Mouse (Mus musculus) sigmoid colon, adult 10 weeks (tissue): Measurements from ENCODE around the gene Rtca. TPM values are rescaled to one million over a fixed set of nuclear protein-coding genes. Genes with fewer than 3 reads are reported as not detected.

Experiments used
- polyA plus RNA-seq: library from polyadenylated mRNA; stranded (reverse); fragments of 350-450 nt; fragmentation: Illumina TruSeq; extraction: RNeasy Lipid Tissue Mini Kit (QIAGEN cat#74804); gene quantifications from one replicate; pipeline ENCODE4 v1.2.3, GENCODE M21; 2014; ENCODE audit warnings: low read depth, low replicate concordance

Rtca gene
- 63.2 TPM for polyA plus RNA-seq

GRCm38 (mm10) chr3:116507772-116508351 is at the start of gene Rtca:
Gene Rtca, minus strand, starts transcription at chr3:116508208.

DNA sequence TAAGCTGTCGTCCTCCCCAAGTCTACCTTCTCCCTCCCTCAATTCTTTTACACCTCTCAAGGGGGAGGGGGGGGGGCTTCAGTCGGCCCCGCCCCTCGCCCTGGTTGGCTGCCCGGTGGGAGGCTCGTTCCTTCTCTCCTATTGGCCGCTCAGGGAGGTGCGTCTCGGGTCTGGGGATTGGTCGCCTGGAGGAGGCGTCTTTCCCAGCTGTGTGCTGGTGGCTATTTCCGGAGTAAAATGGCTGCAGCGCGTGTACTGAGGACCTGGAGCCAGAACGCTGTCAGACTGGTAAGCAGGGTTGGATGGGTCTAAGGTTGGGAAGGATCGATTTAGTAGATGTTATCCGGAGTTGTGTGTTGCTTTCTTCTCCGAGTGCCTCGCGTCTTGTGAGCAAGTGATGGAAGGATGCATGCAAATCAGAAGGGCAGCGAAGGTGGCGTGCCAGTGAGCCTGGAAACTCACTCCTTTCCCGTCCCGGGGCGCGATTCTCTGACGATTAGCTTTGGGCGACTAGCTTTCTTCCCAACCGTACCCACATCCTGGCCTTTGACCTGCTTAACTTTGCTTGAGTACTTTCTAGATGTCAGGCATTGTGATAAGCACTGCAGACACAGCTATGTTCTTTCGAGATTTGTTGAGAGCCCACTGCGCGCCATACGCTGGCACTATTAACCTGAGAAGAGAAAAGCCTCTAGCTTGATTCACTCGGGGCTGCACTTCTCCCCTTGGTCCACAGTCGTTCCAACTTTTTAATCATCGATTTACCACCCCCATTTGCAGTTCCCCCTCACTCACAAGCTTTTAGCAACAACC is 5.1 kb upstream of the Rtca start, which contains the start of gene Dbt:
TSS of gene Dbt (plus strand) at position 167 of the 813 bp plus-strand sequence.

Other genes with a start within 250 kb of the Rtca start
- 68.0 TPM for gene Cdc14a, start 84.2 kb downstream of the Rtca start, polyA plus RNA-seq
- 57.3 TPM for gene Dbt, start 4.9 kb upstream of the Rtca start, polyA plus RNA-seq
- gene Lrrc39, start 54.8 kb upstream of the Rtca start, polyA plus RNA-seq, result 0.41 TPM
- 21.3 TPM for gene Sass6, start 86.8 kb upstream of the Rtca start, polyA plus RNA-seq
- gene Trmt13, start 106.4 kb upstream of the Rtca start, polyA plus RNA-seq, result 44.0 TPM
- gene Mfsd14a, start 154.5 kb upstream of the Rtca start, polyA plus RNA-seq, result 141 TPM
- 1.0 TPM for gene Gm43191, start 173.1 kb upstream of the Rtca start, polyA plus RNA-seq
- gene Slc35a3, start 204.6 kb upstream of the Rtca start, polyA plus RNA-seq, result 673 TPM